Mouse (Mus musculus) neural tube, embryonic 11.5 days (tissue): ENCODE data around the gene Tmem62. TPM values are rescaled to one million over a fixed set of nuclear protein-coding genes. Genes with fewer than 3 reads are reported as not detected.

Experiments
- ATAC-seq: fragments of 200-750 bp; cut with Nextera tagmentation; 2 replicates; pipeline ENCODE4 v1.8.0; 2017; ENCODE audit warnings: moderate number of reproducible peaks, mild to moderate bottlenecking, moderate TSS enrichment, moderate library complexity; ENCODE audit not compliant: insufficient read depth, low FRiP score, low TSS enrichment
- DNase-seq: peaks from one replicate; pipeline ENCODE4 v3.0.0-alpha.2; 2015; ENCODE audit warnings: low spot score
- H3K27ac ChIP-seq: fragments of 300-500 bp; sonication (generic); 2 replicates; pipeline ENCODE4 v1.5.1; 2014; ENCODE audit warnings: low read depth, mild to moderate bottlenecking, low read length
- H3K27me3 ChIP-seq: fragments of 300-500 bp; sonication (generic); 2 replicates; pipeline ENCODE4 v1.6.1; 2014; ENCODE audit warnings: mild to moderate bottlenecking, low read length, mixed read lengths; ENCODE audit not compliant: control insufficient read depth, insufficient read depth
- H3K36me3 ChIP-seq: fragments of 300-500 bp; sonication (generic); 2 replicates; pipeline ENCODE4 v1.6.1; 2014; ENCODE audit warnings: mild to moderate bottlenecking, low read length, moderate library complexity, mixed read lengths; ENCODE audit not compliant: control insufficient read depth, insufficient read depth
- H3K4me1 ChIP-seq: fragments of 300-500 bp; sonication (generic); 2 replicates; pipeline ENCODE4 v1.6.1; 2014; ENCODE audit warnings: low read length, mixed read lengths; ENCODE audit not compliant: control insufficient read depth, insufficient read depth
- H3K4me2 ChIP-seq: fragments of 300-500 bp; sonication (generic); 2 replicates; pipeline ENCODE4 v1.6.1; 2014; ENCODE audit warnings: low read depth, mild to moderate bottlenecking, moderate library complexity
- H3K4me3 ChIP-seq: fragments of 300-500 bp; sonication (generic); 2 replicates; pipeline ENCODE4 v1.5.1; 2014; ENCODE audit warnings: low read depth, low read length
- H3K9ac ChIP-seq: fragments of 300-500 bp; sonication (generic); 2 replicates; pipeline ENCODE4 v1.6.1; 2014; ENCODE audit warnings: mild to moderate bottlenecking, low read length
- H3K9me3 ChIP-seq: fragments of 300-500 bp; sonication (generic); 2 replicates; pipeline ENCODE4 v1.6.1; 2016; ENCODE audit warnings: low read length; ENCODE audit not compliant: control insufficient read depth
- WGBS: fragments of 180-500 bp; shearing (Covaris S2); extraction: QIAGEN DNeasy Blood & Tissue Kit; methylation state at CpG from one replicate; pipeline ENCODE4 v1.1.7; 2014; 5-methylcytosine and 5-hydroxymethylcytosine counted together
- polyA plus RNA-seq: library from polyadenylated mRNA; unstranded; fragments of >200 nt; fragmentation: Nextera tagmentation; extraction: Ambion mirVana; gene quantifications from 2 replicates; pipeline ENCODE4 v1.2.1, GENCODE M21; 2014

The Tmem62 gene
- 5.2 and 7.6 TPM in 2 replicates for polyA plus RNA-seq

DNA sequence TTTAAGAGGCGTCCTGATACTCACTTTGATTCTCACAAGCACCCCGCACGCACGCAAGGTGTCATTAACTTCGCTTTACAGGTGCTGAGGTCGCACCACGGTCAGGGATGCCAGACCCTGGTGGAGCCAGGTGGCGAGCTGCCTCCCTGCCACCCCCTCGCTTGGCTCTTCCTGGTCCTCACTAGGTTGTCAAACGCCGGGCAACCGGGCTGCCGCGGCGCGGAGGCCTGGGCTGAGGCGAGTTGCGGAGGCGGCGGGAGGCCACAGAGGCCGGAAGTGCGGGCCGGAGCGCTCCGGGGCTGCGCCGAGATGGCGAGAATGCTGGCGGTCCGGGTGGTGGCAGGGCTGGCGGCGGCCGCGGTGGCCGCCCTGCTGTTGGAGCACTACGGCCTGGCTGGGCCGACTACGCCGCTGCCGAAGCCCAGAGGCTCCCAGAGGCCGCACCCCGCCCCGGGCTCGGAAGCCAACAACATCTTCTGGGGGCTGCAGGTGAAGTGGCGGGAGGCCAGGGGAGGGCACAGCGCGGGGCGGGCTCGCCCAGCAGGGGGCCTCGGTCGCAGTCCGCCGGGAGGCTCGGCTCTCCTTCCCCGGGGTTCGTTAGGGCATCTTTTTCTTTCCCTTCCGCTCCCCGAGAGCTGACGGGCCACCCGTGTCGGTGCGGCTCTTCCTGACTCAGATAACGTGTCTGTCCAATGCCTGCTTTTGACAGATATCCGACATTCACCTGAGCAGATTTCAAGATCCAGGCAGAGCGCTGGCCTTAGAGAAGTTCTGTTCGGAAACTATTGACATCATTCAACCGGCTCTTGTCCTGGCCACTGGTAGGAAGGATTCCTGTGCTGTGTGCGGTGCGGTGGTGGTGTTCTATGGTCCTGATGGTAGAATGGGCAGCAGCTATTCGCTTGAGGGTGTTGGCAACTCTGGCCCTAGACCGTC lies at the start of gene Tmem62:
Tmem62 (plus strand) TSS at position 28 of the 936 bp plus-strand sequence.
- peak within 1 kb of the TSS; percentile 97 for H3K4me2 ChIP-seq
- 1% methylated on average over 59 of the region's 71 CpGs for WGBS

GRCm38 (mm10) chr2:120933038-120933437 lies 43.8 kb upstream of the Tmem62 start:
- Histone ChIP-seq H3K27me3 (no peaks in the 10 kb centered on the region), H3K4me3 (no peak overlapping the region), H3K9ac (no peak overlapping the region), H3K36me3 (peaks cover 3% of the 10 kb centered on the region; the same call in 1 of the 2 replicates), H3K9me3 (no peaks in the 10 kb centered on the region), H3K4me2 (no peak overlapping the region), H3K4me1 (no peaks in the 10 kb centered on the region), H3K27ac (no peak overlapping the region)
- ATAC-seq (no peak), DNase-seq (no peak)
- 98% methylated on average over 3 of the region's 3 CpGs for WGBS

More for the DNA sequence above, at the start of gene Tmem62:
- Histone ChIP-seq H3K4me3 (peak within 1 kb of the TSS; percentile 73), H3K27ac (peak within 1 kb of the TSS; percentile 67; the same call in 1 of the 2 replicates), H3K36me3 (no peaks in the 10 kb centered on the region), H3K9ac (peak within 1 kb of the TSS; percentile 89), H3K27me3 (no peaks in the 10 kb centered on the region), H3K4me1 (no peaks in the 10 kb centered on the region), H3K9me3 (no peaks in the 10 kb centered on the region)
- ATAC-seq: peak; percentile 77
- peak; percentile 70 for DNase-seq

- Histone ChIP-seq H3K36me3 (peaks cover 8% of the 10 kb centered on the region), H3K9ac (no peak overlapping the region), H3K4me1 (no peaks in the 10 kb centered on the region), H3K27ac (no peak overlapping the region), H3K9me3 (no peaks in the 10 kb centered on the region), H3K4me3 (no peak overlapping the region), H3K27me3 (no peaks in the 10 kb centered on the region), H3K4me2 (no peak overlapping the region)
- WGBS: 96% methylated on average over 5 of the region's 5 CpGs
- no peak for ATAC-seq
- DNase-seq: no peak
Measured at GRCm38 (mm10) chr2:120951208-120951607, 25.6 kb upstream of the Tmem62 start.

GRCm38 (mm10) chr2:120952176-120952938 lies 24.5 kb upstream of the Tmem62 start:
- Histone ChIP-seq H3K27ac (no peak overlapping the region), H3K4me1 (no peaks in the 10 kb centered on the region), H3K4me3 (no peak overlapping the region), H3K4me2 (no peak overlapping the region), H3K27me3 (no peaks in the 10 kb centered on the region), H3K9me3 (no peaks in the 10 kb centered on the region), H3K9ac (no peak overlapping the region), H3K36me3 (peaks cover 3% of the 10 kb centered on the region; the same call in 1 of the 2 replicates)
- WGBS: 84% methylated on average over 2 of the region's 2 CpGs
- ATAC-seq (no peak), DNase-seq (no peak)

- no peak for ATAC-seq
- Histone ChIP-seq H3K36me3 (no peaks in the 10 kb centered on the region), H3K9ac (no peak overlapping the region), H3K9me3 (no peaks in the 10 kb centered on the region), H3K4me2 (no peak overlapping the region), H3K27ac (no peak overlapping the region), H3K4me1 (no peaks in the 10 kb centered on the region), H3K27me3 (no peaks in the 10 kb centered on the region), H3K4me3 (no peak overlapping the region)
- 96% methylated on average over 2 of the region's 2 CpGs for WGBS
- no peak for DNase-seq
Measured at GRCm38 (mm10) chr2:120959363-120959762, 17.5 kb upstream of the Tmem62 start.

GRCm38 (mm10) chr2:120959827-120960226 lies 17.0 kb upstream of the Tmem62 start:
- no peaks in the 10 kb centered on the region for H3K9me3 ChIP-seq
- H3K4me1 ChIP-seq: no peaks in the 10 kb centered on the region
- WGBS: 94% methylated on average over 5 of the region's 5 CpGs
- no peaks in the 10 kb centered on the region for H3K27me3 ChIP-seq
- no peak for DNase-seq
- no peak overlapping the region for H3K4me3 ChIP-seq
- H3K36me3 ChIP-seq: no peaks in the 10 kb centered on the region
- H3K9ac ChIP-seq: no peak overlapping the region
- H3K27ac ChIP-seq: no peak overlapping the region
- no peak for ATAC-seq
- H3K4me2 ChIP-seq: no peak overlapping the region

DNA sequence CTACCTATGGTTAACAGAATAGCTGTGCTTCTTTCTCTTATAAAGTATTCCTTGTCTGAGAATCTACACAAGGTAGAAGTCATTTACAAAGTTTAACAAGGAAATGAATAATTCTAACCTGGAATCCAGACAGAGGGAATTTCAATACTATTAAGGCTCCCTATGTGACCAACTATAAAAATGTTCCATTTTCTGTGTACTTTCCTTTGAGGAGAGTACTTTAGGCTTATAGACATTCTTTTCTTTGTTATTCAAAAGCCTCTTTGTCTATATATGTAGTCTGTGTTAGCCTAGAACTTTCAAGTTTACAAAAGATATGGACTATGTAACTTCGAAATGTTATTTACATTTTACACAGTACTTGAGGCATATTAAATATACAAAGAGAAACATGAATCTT lies 16.6 kb upstream of the Tmem62 start:
- Histone ChIP-seq H3K4me3 (no peak overlapping the region), H3K9ac (no peak overlapping the region), H3K9me3 (no peaks in the 10 kb centered on the region), H3K4me1 (no peaks in the 10 kb centered on the region), H3K27me3 (no peaks in the 10 kb centered on the region), H3K27ac (no peak overlapping the region), H3K36me3 (no peaks in the 10 kb centered on the region), H3K4me2 (no peak overlapping the region)
- DNase-seq (no peak), ATAC-seq (no peak)
- 98% methylated on average over 1 of the region's 1 CpGs for WGBS

DNA sequence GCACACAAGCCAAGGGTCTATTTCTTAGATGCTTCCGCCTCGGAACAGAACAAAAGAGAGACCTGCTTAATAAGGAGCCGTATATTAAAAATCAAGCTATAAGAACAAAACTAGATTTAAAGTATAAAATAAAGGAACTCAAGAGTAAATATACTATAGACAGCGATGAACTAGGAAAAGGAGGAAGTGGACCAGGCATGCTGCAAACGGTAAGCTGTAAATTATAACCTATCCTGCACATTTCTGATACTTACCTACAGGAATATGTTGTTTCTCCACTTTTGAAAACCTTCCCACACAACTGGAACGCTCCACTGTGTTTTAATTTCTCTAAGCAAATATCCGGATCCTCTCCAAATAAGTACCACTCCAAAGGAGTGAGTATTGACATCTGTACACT lies 13.7 kb upstream of the Tmem62 start:
- DNase-seq (no peak), ATAC-seq (no peak)
- WGBS: 92% methylated on average over 7 of the region's 7 CpGs
- H3K27me3 ChIP-seq: no peaks in the 10 kb centered on the region
- no peaks in the 10 kb centered on the region for H3K9me3 ChIP-seq
- H3K4me3 ChIP-seq: no peak overlapping the region
- no peaks in the 10 kb centered on the region for H3K36me3 ChIP-seq
- H3K4me2 ChIP-seq: no peak overlapping the region
- H3K27ac ChIP-seq: no peak overlapping the region
- no peak overlapping the region for H3K9ac ChIP-seq
- H3K4me1 ChIP-seq: no peaks in the 10 kb centered on the region
